Mouse (Mus musculus) stomach, postnatal 0 days (tissue): ENCODE measurements around the gene Rap1gap2.

ENCODE experiments used
- CTCF ChIP-seq: IDR thresholded peaks from 2 replicates; pipeline ENCODE4 v1.5.1; 2016; ENCODE audit warnings: antibody characterized with exemption, low read depth, mild to moderate bottlenecking, moderate library complexity
- EP300 ChIP-seq: optimal IDR thresholded peaks from 2 replicates; pipeline ENCODE3; 2016; ENCODE audit warnings: antibody characterized with exemption

GRCm38 (mm10) chr11:74391899-74392298 is 218.8 kb downstream of the Rap1gap2 start:
- TF ChIP-seq EP300, result no peak
- no peak for TF ChIP-seq CTCF
